Mouse (Mus musculus) regulatory T cell (primary cell): ENCODE measurements around the gene Fasn.
"Not testable (repeated sequence)": the region's sequence is repeated elsewhere in the genome, so short reads cannot be mapped to it uniquely, and the experiment has no call there.

Source experiments
- in situ Hi-C: fragments of 300-600 bp; cut with MboI, MseI; formaldehyde crosslinking; loops from one replicate; pipeline ENCODE4 v1.15.1; 2025; ENCODE audit warnings: high pct_unique_total_duplicates

The Fasn gene

GRCm38 (mm10) chr11:120798244-120798643 is 26.1 kb downstream of the Fasn start:
- in situ Hi-C loops: no loop called here

GRCm38 (mm10) chr11:120796614-120796946 is 27.8 kb downstream of the Fasn start:
- in situ Hi-C loops: no loop called here

- in situ Hi-C loops: no loop called here
Observed at GRCm38 (mm10) chr11:120795756-120796613, 28.4 kb downstream of the Fasn start, which contains the start of gene Dus1l. TSS of gene Dus1l (minus strand) at chr11:120796403.

- in situ Hi-C loops: no loop called here
Observed at GRCm38 (mm10) chr11:120792652-120793051, 31.7 kb downstream of the Fasn start.

DNA sequence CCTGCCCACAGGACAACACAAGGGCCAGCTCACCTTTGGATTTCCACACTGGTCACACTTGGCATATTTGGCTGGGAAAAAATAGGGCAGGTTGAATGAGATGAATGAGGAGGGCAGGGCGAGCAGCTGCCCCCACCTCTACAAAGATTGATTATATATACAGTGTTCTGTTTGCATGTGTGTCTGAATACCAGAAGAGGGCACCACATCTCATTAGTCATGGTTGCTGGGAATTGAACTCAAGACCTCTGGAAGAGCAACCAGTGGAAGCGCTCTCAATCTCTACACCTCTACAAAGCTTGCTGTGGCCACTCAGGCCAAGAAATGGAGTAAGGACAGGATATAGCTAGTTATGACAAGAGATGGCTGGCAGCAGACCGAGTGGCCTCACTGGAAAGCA is 34.5 kb downstream of the Fasn start:
- in situ Hi-C loops: no loop called here

DNA sequence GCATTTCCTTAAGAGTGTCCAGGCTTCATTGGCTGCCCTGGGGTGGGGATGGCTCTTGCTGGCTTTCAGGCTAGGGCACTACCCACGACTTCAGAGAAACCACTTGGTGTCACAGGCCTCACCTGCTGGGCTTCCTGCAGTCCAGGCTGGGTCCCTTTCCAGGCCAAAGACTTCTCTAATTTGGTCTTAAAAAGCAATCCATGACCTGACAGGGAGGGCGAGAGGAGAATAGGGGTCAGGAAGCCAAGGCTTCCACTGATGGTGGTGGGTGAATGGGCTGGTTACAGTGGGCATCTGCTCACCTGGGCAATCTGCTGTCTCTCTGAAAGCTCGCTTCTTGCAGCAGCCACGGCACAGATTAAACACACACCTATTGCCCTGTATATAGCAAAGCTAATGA is 35.0 kb downstream of the Fasn start:
- in situ Hi-C loops: no loop called here

- in situ Hi-C loops: not testable (repeated sequence)
Observed at GRCm38 (mm10) chr11:120788460-120788859, 35.9 kb downstream of the Fasn start.

GRCm38 (mm10) chr11:120785145-120785544 is 39.2 kb downstream of the Fasn start:
- in situ Hi-C loops: no loop called here

GRCm38 (mm10) chr11:120784064-120784791 is 40.1 kb downstream of the Fasn start, which contains the start of the genes Rfng and Gps1:
TSS of gene Rfng (minus strand) at chr11:120784207.
TSS of gene Gps1 (plus strand) at chr11:120784272.
- in situ Hi-C loops: no loop called here

GRCm38 (mm10) chr11:120783426-120784063 is 40.8 kb downstream of the Fasn start:
- in situ Hi-C loops: no loop called here

DNA sequence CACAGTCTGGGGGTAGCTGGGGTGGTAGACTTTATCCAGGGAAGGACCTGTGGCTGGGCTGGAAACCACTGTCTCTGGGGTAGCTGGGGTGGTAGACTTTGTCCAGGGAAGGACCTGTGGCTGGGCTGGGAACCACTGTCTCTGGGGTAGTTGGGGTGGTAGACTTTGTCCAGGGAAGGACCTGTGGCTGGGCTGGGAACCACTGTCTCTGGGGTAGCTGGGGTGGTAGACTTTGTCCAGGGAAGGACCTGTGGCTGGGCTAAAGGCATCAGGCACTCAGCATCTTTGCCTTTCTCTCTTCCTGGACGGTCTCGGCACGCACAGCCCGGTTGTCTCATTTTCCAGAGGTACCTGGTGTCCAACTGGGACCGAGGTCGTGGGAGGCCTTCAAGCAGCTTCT is 43.0 kb downstream of the Fasn start:
- in situ Hi-C loops: not testable (repeated sequence)

DNA sequence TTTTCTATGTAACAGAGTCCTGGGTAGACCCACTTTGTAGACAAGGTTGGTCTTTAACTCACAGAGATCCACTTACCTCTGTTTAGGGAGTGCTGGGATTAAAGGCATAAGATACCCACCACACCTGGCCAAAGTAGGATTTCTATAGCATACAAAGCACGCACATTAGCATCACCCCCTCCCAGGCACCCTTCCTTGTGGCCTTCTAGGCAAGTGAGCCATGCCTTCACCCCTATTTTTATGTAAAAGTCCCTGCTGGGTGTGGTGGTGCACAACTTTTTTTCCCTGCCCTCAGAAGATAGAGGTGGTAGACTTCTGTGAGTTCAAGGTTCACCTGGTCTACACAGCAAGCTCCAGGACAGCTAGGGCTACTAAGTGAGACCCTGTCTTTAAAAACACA is 44.5 kb downstream of the Fasn start:
- in situ Hi-C loops: no loop called here

GRCm38 (mm10) chr11:120777123-120777522 is 47.2 kb downstream of the Fasn start:
- in situ Hi-C loops: no loop called here

GRCm38 (mm10) chr11:120775774-120776469 is 48.4 kb downstream of the Fasn start:
- in situ Hi-C loops: no loop called here

- in situ Hi-C loops: no loop called here
Observed at GRCm38 (mm10) chr11:120773463-120774190, 50.7 kb downstream of the Fasn start.

- in situ Hi-C loops: no loop called here
Observed at GRCm38 (mm10) chr11:120772749-120773148, 51.6 kb downstream of the Fasn start.

GRCm38 (mm10) chr11:120768206-120768605 is 56.1 kb downstream of the Fasn start:
- in situ Hi-C loops: loop anchor here (5.0 kb wide), 1 partner anchor 41 kb away; the partner anchor contains the start of gene Dcxr

DNA sequence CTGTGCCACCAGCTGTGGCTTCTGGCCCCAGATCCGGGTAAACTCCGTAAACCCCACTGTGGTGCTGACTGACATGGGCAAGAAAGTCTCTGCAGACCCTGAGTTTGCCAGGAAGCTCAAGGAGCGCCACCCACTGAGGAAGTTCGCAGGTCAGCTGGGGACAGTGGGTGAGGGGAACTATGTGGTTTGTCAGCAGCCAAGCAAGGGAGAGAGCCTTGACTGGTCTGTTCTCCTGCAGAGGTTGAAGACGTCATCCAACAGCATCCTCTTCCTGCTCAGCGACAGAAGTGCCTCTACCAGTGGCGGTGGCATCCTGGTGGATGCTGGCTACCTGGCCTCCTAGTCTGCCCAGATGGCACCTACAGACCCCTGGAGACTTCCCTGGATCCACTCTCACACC is 57.3 kb downstream of the Fasn start:
- in situ Hi-C loops: loop anchor here (5.0 kb wide), 1 partner anchor 40 kb away; the partner anchor contains the start of gene Dcxr

DNA sequence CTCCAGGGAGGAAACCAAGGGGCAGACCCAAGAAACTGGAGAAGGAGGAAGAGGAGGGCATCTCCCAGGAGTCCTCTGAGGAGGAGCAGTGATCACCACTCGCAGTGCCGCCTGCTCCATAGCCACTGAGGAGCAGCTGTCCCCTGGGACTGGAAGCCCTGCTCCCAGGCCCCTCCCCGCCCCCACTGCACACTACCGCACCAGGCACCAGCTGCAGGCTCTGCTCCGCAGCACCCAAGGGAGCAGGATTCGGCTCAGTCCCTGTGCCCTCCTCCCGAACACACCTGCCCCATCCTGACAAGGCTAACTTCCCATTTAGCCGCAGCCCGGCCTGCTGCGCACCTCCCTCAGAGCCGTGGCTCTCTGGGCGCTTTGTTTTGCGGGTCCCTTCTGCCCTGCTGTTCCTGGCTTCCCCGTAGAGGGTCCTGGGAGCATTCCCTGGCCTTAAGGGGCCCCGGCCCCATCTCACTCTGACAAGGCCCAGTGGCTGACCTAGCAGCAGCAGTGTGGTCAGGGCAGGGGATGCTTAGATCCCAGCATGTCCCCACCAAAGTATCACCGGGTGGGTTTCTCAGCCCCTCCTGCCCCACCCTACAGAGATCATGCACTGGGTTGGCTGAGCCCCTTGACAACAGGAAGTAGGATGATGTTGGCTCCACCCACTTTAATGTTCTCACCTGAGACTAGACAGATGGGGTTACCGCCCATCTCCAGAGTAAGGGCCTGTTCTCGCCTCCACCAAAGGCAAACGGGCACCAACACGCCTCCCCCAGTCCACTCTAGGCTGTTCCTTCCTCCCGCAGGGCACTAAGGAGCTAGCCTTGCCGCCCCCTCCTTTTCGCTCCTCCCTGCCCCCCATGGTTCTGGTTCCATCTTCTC is 61.0 kb downstream of the Fasn start:
- in situ Hi-C loops: not testable (repeated sequence)

- in situ Hi-C loops: not testable (repeated sequence)
Observed at GRCm38 (mm10) chr11:120762672-120763041, 61.7 kb downstream of the Fasn start, which contains the start of gene Hmga1b. TSS of gene Hmga1b (plus strand) at chr11:120762794.
